Mouse (Mus musculus) embryo, embryonic 11.5 days (tissue): ENCODE results near the gene Tas1r2.

Experiments used
- DNase-seq: peaks from one replicate; pipeline ENCODE4 v3.0.0-alpha.2; 2012; ENCODE audit warnings: low read depth, low spot score

Gene Tas1r2

DNA sequence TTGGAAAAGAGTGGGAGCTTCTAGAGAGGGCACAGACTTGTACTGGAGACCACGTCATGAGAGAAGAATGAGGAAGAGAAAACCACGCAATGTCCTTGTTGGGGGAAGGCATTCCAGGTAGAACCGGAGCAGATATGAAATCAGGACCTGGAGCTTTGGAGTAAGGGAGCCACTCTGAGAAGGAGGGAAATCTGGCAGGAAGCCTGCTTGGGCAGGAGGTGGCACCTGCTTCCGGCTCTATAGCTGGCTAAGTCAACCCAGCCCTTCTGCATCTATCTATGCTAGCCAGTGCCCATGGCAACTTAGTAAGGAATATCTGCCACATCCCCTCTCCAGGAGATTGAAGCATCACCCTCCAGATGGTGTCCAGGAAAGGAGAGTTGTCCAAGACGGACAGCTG lies 52.6 kb downstream of the Tas1r2 start:
- DNase-seq, result no peak

DNA sequence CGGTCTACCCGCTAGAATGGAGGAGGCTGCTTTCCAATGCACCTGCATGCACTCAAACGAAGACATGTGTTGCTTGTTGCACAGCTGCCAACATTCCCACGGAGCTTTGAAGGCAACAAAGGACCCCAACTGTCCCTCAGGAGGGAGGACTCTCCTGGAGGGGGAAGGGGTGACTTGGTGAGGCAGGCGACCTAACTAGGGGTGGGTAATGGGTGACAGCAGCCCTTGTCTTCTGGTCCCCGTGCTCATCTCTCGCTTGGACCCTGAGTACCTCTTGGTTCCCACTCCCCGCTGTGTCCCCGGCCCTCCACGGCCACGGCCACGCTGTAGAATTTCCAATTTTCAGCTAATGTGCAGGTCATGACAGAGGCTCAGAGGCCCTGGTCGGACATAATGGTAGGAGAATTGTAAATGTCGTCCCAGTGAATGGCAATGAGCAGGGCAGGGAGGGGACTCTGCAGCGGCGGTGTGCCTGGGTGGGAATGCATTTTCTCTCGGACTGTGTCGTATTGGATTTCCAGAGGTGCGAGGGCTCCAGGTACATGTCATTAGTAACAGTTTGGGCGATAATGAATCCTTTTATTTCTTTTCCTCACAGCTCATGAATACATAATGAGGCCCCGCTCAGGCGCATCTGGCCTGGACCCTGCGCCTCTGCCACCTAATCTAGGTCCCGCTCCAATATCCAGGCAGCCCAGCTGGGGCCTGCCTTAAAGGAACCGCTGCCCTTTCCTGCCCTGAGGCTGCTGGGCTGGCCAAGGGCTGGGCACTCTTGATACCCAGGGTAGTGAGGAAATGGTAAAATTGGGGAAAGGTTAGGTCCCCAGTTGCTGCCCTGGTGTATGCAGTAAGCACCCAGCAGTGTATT lies 57.4 kb downstream of the Tas1r2 start:
- DNase-seq, result no peak

DNA sequence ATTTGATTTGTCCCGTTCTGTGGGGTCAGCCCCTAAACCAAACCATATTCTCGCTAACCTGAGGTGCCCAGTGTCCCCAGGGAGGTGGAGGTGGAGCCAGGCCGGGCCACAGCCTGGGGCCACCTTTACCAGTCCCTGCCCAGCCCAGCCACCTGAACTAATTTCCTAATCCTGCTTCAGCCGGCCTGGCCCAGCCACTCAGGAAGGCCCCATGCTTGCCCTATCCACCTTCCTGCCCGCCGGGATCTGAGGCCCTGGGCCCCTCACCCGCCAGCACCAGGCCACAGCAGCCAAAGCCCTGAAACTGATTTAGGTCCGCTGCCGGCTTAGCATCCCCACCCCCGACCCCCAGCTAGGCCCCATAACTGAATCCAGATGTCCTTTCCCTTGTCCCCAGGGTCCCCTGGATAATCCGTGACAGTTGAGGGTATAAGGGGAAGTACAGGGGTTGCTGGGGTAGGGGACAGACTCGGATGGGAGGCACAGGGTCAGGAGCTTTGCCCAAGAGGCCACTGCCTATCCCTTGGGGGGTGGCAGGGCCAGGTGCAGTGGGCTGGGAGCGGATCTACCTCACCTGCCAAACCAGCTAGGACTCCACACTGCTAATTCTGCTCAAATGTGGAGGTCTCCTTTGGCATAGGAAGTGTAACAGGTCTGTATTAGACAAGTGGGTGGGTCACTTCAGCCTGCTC lies 62.0 kb downstream of the Tas1r2 start:
- no peak for DNase-seq

DNA sequence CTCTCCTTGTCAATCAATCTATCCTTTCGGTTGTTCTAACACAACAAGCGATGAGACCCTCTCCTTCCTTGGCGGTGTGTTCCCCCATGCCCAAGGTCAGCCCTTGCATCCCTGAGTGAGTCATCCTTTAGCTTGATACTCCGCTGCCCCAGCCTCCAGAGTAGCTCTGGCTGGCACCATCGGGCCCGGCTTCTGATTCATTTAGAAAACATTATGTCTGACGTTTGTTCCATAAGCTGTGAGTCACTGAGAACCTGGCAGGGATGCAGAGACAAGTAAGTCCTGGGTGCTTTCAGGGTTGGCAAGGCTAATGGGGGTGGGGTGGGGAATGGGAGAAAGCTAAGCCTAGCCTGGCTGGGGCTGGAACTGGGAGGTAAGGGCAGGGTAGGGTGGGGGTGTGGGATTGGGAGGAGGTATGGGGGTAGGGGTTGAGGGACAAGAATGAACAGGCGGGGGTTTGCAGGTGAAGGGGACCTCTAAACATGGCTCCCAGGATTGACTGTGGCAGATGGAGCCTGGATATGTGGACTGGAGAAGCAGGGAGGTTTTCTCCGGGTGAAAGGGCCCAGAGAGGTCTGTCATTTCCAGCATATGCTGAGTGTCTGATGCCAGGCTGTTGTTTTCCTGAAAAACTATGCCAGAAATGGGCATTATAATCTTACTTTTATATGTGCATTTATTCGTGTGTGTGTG lies 63.3 kb downstream of the Tas1r2 start:
- no peak for DNase-seq

DNA sequence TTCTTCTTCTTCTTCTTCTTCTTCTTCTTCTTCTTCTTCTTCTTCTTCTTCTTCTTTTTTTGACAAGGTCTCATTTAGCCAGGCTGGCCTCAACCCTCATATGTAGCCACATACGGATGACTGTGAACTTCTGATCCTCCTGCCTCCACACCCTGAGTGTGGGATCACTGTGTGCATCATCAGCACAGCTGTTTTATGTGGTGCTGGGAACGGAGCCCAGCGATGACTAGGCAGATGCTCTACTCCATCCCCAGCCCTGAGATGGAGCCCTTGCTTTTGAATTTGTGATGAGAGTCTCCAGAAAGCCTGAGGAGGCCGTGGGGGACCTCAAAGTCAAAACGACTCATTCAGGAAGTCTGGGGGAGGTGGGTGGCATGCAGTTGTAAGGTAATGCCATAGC lies 65.6 kb downstream of the Tas1r2 start:
- DNase-seq, result no peak
